Mouse (Mus musculus): ENCODE data around the gene Ppm1h. TPM values are rescaled to one million over a fixed set of nuclear protein-coding genes. Genes with fewer than 3 reads are reported as not detected.
A peak's percentile ranks its signal among the peaks of the same experiment; 100 is the strongest.

Ppm1h gene
- polyA plus RNA-seq, 1 experiment from 2014 or later = 20.2 TPM

GRCm38 (mm10) chr10:122777939-122778655 is 99.5 kb downstream of the Ppm1h start:
- H3K27ac ChIP-seq = no peak overlapping the region
- H3K4me3 ChIP-seq (replicated peaks) = no peak overlapping the region
- WGBS = 80% methylated on average over 3 of the region's 3 CpGs
- H3K9ac ChIP-seq = no peak overlapping the region
- H3K36me3 ChIP-seq = no peaks in the 10 kb centered on the region
- H3K4me2 ChIP-seq = no peak overlapping the region
- H3K27me3 ChIP-seq = no peaks in the 10 kb centered on the region
- H3K9me3 ChIP-seq (replicated peaks) = no peaks in the 10 kb centered on the region
- no peak for ATAC-seq (replicated peaks; ENCODE audit: low FRiP score)
- peaks cover 34% of the 10 kb centered on the region for H3K4me1 ChIP-seq

GRCm38 (mm10) chr10:122779351-122779750 is 100.8 kb downstream of the Ppm1h start:
- H3K9me3 ChIP-seq (replicated peaks) = no peaks in the 10 kb centered on the region
- no peak overlapping the region for H3K27ac ChIP-seq
- no peak overlapping the region for H3K9ac ChIP-seq
- no peak overlapping the region for H3K4me2 ChIP-seq
- H3K36me3 ChIP-seq = no peaks in the 10 kb centered on the region
- no peak overlapping the region for H3K4me3 ChIP-seq (replicated peaks)
- no peaks in the 10 kb centered on the region for H3K27me3 ChIP-seq
- H3K4me1 ChIP-seq = peaks cover 39% of the 10 kb centered on the region
- ATAC-seq (replicated peaks; ENCODE audit: low FRiP score) = no peak
- WGBS = 26% methylated on average over 12 of the region's 12 CpGs

- Histone ChIP-seq H3K27ac (peak overlapping the region; percentile 78), H3K4me2 (0 out of 2 replicates have a peak overlapping the region, but pooled peaks have one; percentile 4), H3K4me1 (peaks cover 31% of the 10 kb centered on the region), H3K9me3 (replicated peaks) (no peaks in the 10 kb centered on the region), H3K27me3 (no peaks in the 10 kb centered on the region), H3K36me3 (no peaks in the 10 kb centered on the region), H3K9ac (no peak overlapping the region), H3K4me3 (replicated peaks) (no peak overlapping the region)
- WGBS = 20% methylated on average over 4 of the region's 4 CpGs
- peak; percentile 97 for ATAC-seq (replicated peaks; ENCODE audit: low FRiP score)
Measured at GRCm38 (mm10) chr10:122782755-122783154, 104.2 kb downstream of the Ppm1h start.

DNA sequence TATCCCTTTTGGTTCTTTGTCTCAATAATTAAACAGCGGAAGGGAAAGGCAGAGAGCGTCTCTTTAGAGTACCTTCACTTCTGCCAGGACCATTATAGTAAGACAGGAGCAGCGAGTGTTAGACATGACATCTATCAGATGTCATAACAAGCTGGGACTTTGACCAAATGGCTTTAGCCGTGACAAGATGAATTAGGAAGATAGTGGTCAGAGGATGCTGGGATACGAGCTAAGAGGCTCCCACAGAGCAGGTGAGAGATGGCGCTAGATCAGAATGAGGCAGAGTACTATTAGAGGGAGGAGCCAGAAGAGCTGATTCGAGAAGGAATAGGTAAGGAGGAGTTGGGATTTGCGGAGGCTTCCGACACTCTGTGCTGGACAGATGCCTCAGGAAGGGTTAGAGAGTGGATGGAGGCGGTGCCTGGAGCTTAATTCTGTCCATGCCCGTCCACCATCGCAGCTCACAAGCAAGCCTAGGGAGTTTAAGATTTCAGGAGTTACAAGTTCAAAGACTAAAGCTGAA is 111.1 kb downstream of the Ppm1h start:
- H3K4me1 ChIP-seq = peaks cover 27% of the 10 kb centered on the region
- H3K4me3 ChIP-seq (replicated peaks) = no peak overlapping the region
- H3K9me3 ChIP-seq (replicated peaks) = no peaks in the 10 kb centered on the region
- H3K27me3 ChIP-seq = no peaks in the 10 kb centered on the region
- H3K9ac ChIP-seq = no peak overlapping the region
- no peak overlapping the region for H3K27ac ChIP-seq
- H3K36me3 ChIP-seq = no peaks in the 10 kb centered on the region
- no peak overlapping the region for H3K4me2 ChIP-seq
- WGBS = 53% methylated on average over 12 of the region's 12 CpGs
- ATAC-seq (replicated peaks; ENCODE audit: low FRiP score) = no peak

DNA sequence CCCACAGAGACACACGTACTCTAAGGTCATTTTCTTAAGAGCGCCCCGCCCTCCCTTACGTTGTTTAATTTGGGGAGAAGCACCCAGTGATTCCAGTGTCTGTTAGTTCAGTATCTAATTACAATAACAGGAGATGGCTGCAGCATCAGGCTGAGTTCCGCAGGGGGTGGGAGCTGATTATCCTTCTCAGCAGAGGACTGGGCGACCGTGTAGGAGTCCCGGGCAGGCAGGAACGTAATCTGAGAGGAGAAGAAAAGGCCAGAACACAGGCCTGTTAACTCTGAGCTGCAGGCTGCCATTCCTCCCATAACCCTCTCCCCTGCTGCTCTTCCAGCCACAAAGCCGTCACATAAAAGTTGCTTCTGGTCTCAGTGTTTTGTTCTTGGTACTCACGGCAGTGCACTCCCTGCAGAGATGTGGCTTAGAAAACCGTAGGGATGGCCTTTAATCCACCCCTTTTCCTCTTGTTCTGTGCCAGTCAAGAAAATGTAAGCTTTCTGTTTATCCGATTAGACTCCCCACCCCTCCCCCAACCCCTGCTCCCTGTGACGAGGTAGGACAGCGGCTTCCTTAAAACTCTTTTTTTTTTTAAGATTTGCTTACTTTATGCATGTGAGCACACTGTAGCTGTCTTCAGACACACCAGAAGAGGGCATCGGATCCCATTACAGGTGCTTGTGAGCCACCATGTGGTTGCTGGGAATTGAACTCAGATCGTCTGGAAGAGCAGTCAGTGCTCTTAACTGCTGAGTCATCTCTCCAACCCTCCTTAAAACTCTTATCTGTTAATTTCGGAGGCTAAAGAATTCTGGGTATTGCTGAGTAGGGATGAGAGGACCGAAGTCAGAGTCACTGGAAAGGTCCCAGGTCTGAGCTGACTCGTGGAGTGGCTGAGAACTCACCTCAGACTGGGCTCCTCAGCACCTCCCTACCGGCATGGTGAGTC is 113.7 kb downstream of the Ppm1h start:
- Histone ChIP-seq H3K4me1 (peaks cover 27% of the 10 kb centered on the region), H3K9me3 (replicated peaks) (no peaks in the 10 kb centered on the region), H3K4me2 (peak overlapping the region; percentile 52), H3K9ac (0 out of 2 replicates have a peak overlapping the region, but pooled peaks have one; percentile 21), H3K36me3 (no peaks in the 10 kb centered on the region), H3K4me3 (replicated peaks) (peak overlapping the region; percentile 22), H3K27ac (peak overlapping the region; percentile 86), H3K27me3 (no peaks in the 10 kb centered on the region)
- ATAC-seq (replicated peaks; ENCODE audit: low FRiP score) = peak; percentile 90
- WGBS = 8% methylated on average over 21 of the region's 21 CpGs

- H3K27ac ChIP-seq = peak overlapping the region; percentile 54; the same call in 1 of the 2 replicates
- no peaks in the 10 kb centered on the region for H3K36me3 ChIP-seq
- H3K9ac ChIP-seq = no peak overlapping the region
- H3K4me3 ChIP-seq (replicated peaks) = no peak overlapping the region
- peaks cover 27% of the 10 kb centered on the region for H3K4me1 ChIP-seq
- no peaks in the 10 kb centered on the region for H3K9me3 ChIP-seq (replicated peaks)
- H3K27me3 ChIP-seq = no peaks in the 10 kb centered on the region
- ATAC-seq (replicated peaks; ENCODE audit: low FRiP score) = no peak
- no peak overlapping the region for H3K4me2 ChIP-seq
- 65% methylated on average over 11 of the region's 11 CpGs for WGBS
Measured at GRCm38 (mm10) chr10:122793193-122793592, 114.6 kb downstream of the Ppm1h start.

DNA sequence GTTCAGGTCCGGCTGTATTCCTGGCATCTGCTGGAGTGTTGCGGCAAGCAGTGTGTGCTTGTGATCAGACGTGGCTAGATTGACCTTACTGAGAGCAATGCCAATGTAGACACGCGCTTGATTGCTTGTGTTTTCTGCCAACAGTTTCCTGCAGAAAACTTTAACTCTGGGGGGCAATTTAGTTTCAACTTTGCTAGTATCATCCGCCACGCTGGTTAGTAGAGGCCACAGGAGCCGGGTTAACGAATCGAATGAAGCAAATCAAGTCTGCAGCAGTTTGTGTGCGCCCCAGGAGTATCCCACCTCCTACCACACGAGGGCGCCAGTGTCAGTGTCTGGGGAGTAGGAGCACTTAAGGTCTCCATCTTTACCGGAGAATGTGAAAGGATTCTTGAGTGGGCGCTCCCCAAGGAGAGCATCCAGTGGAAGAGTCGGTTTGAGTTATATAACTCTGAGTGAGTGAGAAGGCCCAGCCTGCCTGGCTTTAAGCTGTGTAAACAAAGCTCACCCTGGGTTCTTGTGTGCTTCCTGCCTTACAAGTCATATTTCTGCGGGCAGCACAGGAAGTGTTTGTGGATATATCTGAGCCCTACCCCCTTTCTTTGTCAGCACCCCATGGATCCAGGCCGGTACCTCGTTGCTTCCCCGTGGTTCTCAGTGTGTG is 115.8 kb downstream of the Ppm1h start:
- Histone ChIP-seq H3K4me2 (peak overlapping the region; percentile 44), H3K9ac (no peak overlapping the region), H3K4me3 (replicated peaks) (peak overlapping the region; percentile 27), H3K36me3 (no peaks in the 10 kb centered on the region), H3K4me1 (peaks cover 27% of the 10 kb centered on the region), H3K27me3 (no peaks in the 10 kb centered on the region), H3K27ac (peak overlapping the region; percentile 72), H3K9me3 (replicated peaks) (no peaks in the 10 kb centered on the region)
- ATAC-seq (replicated peaks; ENCODE audit: low FRiP score) = peak; percentile 20
- WGBS = 34% methylated on average over 20 of the region's 20 CpGs

GRCm38 (mm10) chr10:122797955-122798354 is 119.4 kb downstream of the Ppm1h start:
- Histone ChIP-seq H3K27ac (no peak overlapping the region), H3K36me3 (no peaks in the 10 kb centered on the region), H3K4me1 (peaks cover 18% of the 10 kb centered on the region), H3K9ac (no peak overlapping the region), H3K4me2 (no peak overlapping the region), H3K27me3 (no peaks in the 10 kb centered on the region), H3K9me3 (replicated peaks) (no peaks in the 10 kb centered on the region), H3K4me3 (replicated peaks) (no peak overlapping the region)
- ATAC-seq (replicated peaks; ENCODE audit: low FRiP score) = no peak
- WGBS = 74% methylated on average over 6 of the region's 6 CpGs

DNA sequence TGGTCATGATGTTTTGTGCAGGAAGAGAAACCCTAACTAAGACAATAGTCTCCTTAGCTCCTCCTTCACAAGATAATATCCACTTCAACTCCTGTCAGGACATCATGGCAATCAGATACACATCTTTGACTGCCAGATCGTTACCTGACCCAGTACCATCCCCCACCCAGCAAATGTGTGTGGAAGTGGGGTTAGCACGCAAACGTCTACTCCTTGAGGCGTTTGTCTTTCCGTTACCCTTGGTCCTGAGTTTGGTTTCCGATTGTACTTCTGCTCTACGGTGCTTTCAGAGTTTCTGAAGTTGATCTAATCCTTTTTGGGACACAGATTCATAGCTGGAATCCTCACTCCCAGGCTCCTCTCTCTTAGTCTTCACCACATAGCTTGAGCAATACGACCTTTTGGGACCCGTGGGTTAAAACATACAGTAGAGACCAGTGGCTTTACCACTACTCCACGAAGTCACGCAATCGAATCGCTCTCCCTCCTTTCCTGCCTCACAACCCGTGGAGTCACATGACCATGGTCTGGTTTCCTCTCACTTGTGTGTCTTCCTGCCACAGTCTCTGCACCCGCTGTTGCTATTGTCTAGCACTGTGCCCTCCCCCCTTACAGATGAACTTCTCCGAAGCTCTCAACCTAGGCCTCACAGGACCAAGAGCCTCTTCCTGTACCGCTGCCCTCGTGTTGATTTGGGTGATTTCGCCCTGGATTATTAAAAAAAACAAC is 121.6 kb downstream of the Ppm1h start:
- no peak overlapping the region for H3K9ac ChIP-seq
- H3K4me3 ChIP-seq (replicated peaks) = no peak overlapping the region
- no peak for ATAC-seq (replicated peaks; ENCODE audit: low FRiP score)
- H3K4me2 ChIP-seq = no peak overlapping the region
- no peak overlapping the region for H3K27ac ChIP-seq
- WGBS = 81% methylated on average over 19 of the region's 19 CpGs
- H3K27me3 ChIP-seq = no peaks in the 10 kb centered on the region
- H3K4me1 ChIP-seq = peaks cover 7% of the 10 kb centered on the region
- H3K9me3 ChIP-seq (replicated peaks) = no peaks in the 10 kb centered on the region
- peaks cover 9% of the 10 kb centered on the region for H3K36me3 ChIP-seq

DNA sequence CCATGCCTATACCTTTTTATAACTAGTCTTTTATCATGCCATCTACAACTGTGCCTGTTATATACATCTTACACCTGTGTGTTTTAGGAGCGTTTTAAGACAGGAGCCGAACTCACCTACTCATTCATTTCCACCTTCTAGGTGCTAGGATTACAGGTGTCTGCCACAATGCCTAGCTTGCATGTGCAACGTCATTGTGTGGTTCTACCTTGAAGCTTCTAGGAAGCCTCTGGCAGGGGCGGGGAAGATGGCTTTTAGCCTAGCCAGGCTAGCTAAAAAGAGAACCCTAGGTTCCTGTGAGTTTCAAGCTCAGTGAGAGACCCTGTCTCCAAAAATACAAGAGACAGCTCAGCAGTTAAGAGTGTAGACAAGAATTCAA is 122.2 kb downstream of the Ppm1h start:
- Histone ChIP-seq H3K4me1 (peaks cover 7% of the 10 kb centered on the region), H3K4me2 (no peak overlapping the region), H3K27me3 (no peaks in the 10 kb centered on the region), H3K9me3 (replicated peaks) (no peaks in the 10 kb centered on the region), H3K36me3 (peaks cover 10% of the 10 kb centered on the region), H3K4me3 (replicated peaks) (no peak overlapping the region), H3K27ac (no peak overlapping the region), H3K9ac (no peak overlapping the region)
- 88% methylated on average over 4 of the region's 4 CpGs for WGBS
- no peak for ATAC-seq (replicated peaks; ENCODE audit: low FRiP score)

DNA sequence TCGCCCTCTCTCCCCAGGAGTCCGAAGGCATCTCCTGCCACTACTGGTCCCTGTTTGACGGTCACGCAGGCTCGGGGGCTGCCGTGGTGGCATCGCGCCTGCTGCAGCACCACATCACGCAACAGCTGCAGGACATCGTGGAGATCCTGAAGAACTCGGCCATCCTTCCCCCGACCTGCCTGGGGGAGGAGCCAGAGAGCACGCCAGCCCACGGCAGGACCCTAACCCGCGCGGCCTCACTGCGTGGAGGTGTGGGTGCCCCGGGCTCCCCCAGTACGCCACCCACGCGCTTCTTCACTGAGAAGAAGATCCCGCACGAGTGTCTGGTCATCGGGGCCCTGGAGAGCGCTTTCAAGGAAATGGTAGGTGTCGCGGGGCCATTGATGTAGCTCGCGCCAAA is 123.7 kb downstream of the Ppm1h start:
- H3K4me1 ChIP-seq = peaks cover 13% of the 10 kb centered on the region
- no peak overlapping the region for H3K9ac ChIP-seq
- H3K27me3 ChIP-seq = no peaks in the 10 kb centered on the region
- peaks cover 10% of the 10 kb centered on the region for H3K36me3 ChIP-seq
- H3K27ac ChIP-seq = no peak overlapping the region
- H3K4me3 ChIP-seq (replicated peaks) = peak overlapping the region; percentile 32
- 43% methylated on average over 30 of the region's 30 CpGs for WGBS
- no peak for ATAC-seq (replicated peaks; ENCODE audit: low FRiP score)
- peak overlapping the region; percentile 58 for H3K4me2 ChIP-seq
- H3K9me3 ChIP-seq (replicated peaks) = no peaks in the 10 kb centered on the region

Data from kidney, embryonic 15.5 days (tissue).